Mouse (Mus musculus): ENCODE measurements at regions not wholly inside any gene's neighbourhood (a gene's known extent, or its start where the extent isn't known, plus 50 kb on each side); places are given as distances from the start of the nearest gene placed in this dataset.

GRCm38 (mm10) chr10:54858075-54858474 is 781.7 kb upstream of the Man1a start:
- DNase-seq (ENCODE audit: low spot score) = no peak

GRCm38 (mm10) chr10:54841591-54841990 is 765.2 kb upstream of the Man1a start:
- ATAC-seq (no peak), DNase-seq (ENCODE audit: low spot score) (no peak)
- no peak overlapping the region for H3K9ac ChIP-seq (ENCODE audit: low read length)
- H3K4me1 ChIP-seq (ENCODE audit: control insufficient read depth, insufficient read depth, low read length) = no peaks in the 10 kb centered on the region
- H3K4me3 ChIP-seq (ENCODE audit: low read depth, low read length) = no peak overlapping the region
- no peaks in the 10 kb centered on the region for H3K36me3 ChIP-seq (ENCODE audit: control insufficient read depth, insufficient read depth, low read length)
- no peak overlapping the region for H3K4me2 ChIP-seq (ENCODE audit: low read length)
- 93% methylated on average over 2 of the region's 2 CpGs for WGBS
- no peaks in the 10 kb centered on the region for H3K9me3 ChIP-seq (replicated peaks; ENCODE audit: control insufficient read depth, low read length)
- no peaks in the 10 kb centered on the region for H3K27me3 ChIP-seq (replicated peaks; ENCODE audit: control insufficient read depth, insufficient read depth, low read length)
- no peak overlapping the region for H3K27ac ChIP-seq (ENCODE audit: low read depth, low read length)

More at GRCm38 (mm10) chr10:54858075-54858474, 781.7 kb upstream of the Man1a start:
- no peak overlapping the region for H3K4me3 ChIP-seq (ENCODE audit: low read depth, low read length)
- no peak overlapping the region for H3K4me2 ChIP-seq (ENCODE audit: low read length)
- no peak for ATAC-seq
- H3K9me3 ChIP-seq (replicated peaks; ENCODE audit: control insufficient read depth, low read length) = no peaks in the 10 kb centered on the region
- no peaks in the 10 kb centered on the region for H3K4me1 ChIP-seq (ENCODE audit: control insufficient read depth, insufficient read depth, low read length)
- no peaks in the 10 kb centered on the region for H3K36me3 ChIP-seq (ENCODE audit: control insufficient read depth, insufficient read depth, low read length)
- H3K27me3 ChIP-seq (replicated peaks; ENCODE audit: control insufficient read depth, insufficient read depth, low read length) = no peaks in the 10 kb centered on the region
- H3K9ac ChIP-seq (ENCODE audit: low read length) = no peak overlapping the region
- H3K27ac ChIP-seq (ENCODE audit: low read depth, low read length) = no peak overlapping the region

- Histone ChIP-seq H3K4me2 (ENCODE audit: low read length) (no peak overlapping the region), H3K4me3 (ENCODE audit: low read depth, low read length) (no peak overlapping the region), H3K27me3 (replicated peaks; ENCODE audit: control insufficient read depth, insufficient read depth, low read length) (no peaks in the 10 kb centered on the region), H3K4me1 (ENCODE audit: control insufficient read depth, insufficient read depth, low read length) (no peaks in the 10 kb centered on the region), H3K36me3 (ENCODE audit: control insufficient read depth, insufficient read depth, low read length) (no peaks in the 10 kb centered on the region), H3K9ac (ENCODE audit: low read length) (no peak overlapping the region), H3K9me3 (replicated peaks; ENCODE audit: control insufficient read depth, low read length) (no peaks in the 10 kb centered on the region), H3K27ac (ENCODE audit: low read depth, low read length) (no peak overlapping the region)
- no peak for DNase-seq (ENCODE audit: low spot score)
- ATAC-seq = no peak
These were observed 762.6 kb upstream of the Man1a start for GRCm38 (mm10) chr10:54839008-54839407.

- H3K4me1 ChIP-seq (ENCODE audit: control insufficient read depth, insufficient read depth, low read length) = no peaks in the 10 kb centered on the region
- no peak overlapping the region for H3K4me3 ChIP-seq (ENCODE audit: low read depth, low read length)
- H3K36me3 ChIP-seq (ENCODE audit: control insufficient read depth, insufficient read depth, low read length) = no peaks in the 10 kb centered on the region
- H3K9me3 ChIP-seq (replicated peaks; ENCODE audit: control insufficient read depth, low read length) = no peaks in the 10 kb centered on the region
- H3K4me2 ChIP-seq (ENCODE audit: low read length) = no peak overlapping the region
- no peak overlapping the region for H3K27ac ChIP-seq (ENCODE audit: low read depth, low read length)
- no peak for ATAC-seq
- no peaks in the 10 kb centered on the region for H3K27me3 ChIP-seq (replicated peaks; ENCODE audit: control insufficient read depth, insufficient read depth, low read length)
- DNase-seq (ENCODE audit: low spot score) = no peak
- H3K9ac ChIP-seq (ENCODE audit: low read length) = no peak overlapping the region
- WGBS = 95% methylated on average over 2 of the region's 2 CpGs
These were observed 738.3 kb upstream of the Man1a start for GRCm38 (mm10) chr10:54814604-54815122.

- no peaks in the 10 kb centered on the region for H3K4me1 ChIP-seq (ENCODE audit: control insufficient read depth, insufficient read depth, low read length)
- no peaks in the 10 kb centered on the region for H3K36me3 ChIP-seq (ENCODE audit: control insufficient read depth, insufficient read depth, low read length)
- no peaks in the 10 kb centered on the region for H3K9me3 ChIP-seq (replicated peaks; ENCODE audit: control insufficient read depth, low read length)
- H3K27ac ChIP-seq (ENCODE audit: low read depth, low read length) = no peak overlapping the region
- no peak overlapping the region for H3K4me2 ChIP-seq (ENCODE audit: low read length)
- no peaks in the 10 kb centered on the region for H3K27me3 ChIP-seq (replicated peaks; ENCODE audit: control insufficient read depth, insufficient read depth, low read length)
- 83% methylated on average over 9 of the region's 9 CpGs for WGBS
- DNase-seq (ENCODE audit: low spot score) (peak; percentile 9), ATAC-seq (no peak)
- H3K9ac ChIP-seq (ENCODE audit: low read length) = no peak overlapping the region
- H3K4me3 ChIP-seq (ENCODE audit: low read depth, low read length) = no peak overlapping the region
These were observed 723.2 kb upstream of the Man1a start for GRCm38 (mm10) chr10:54799478-54800196.

- DNase-seq (ENCODE audit: low spot score) (no peak), ATAC-seq (no peak)
- Histone ChIP-seq H3K27ac (ENCODE audit: low read depth, low read length) (no peak overlapping the region), H3K4me1 (ENCODE audit: control insufficient read depth, insufficient read depth, low read length) (no peaks in the 10 kb centered on the region), H3K27me3 (replicated peaks; ENCODE audit: control insufficient read depth, insufficient read depth, low read length) (no peaks in the 10 kb centered on the region), H3K9ac (ENCODE audit: low read length) (no peak overlapping the region), H3K36me3 (ENCODE audit: control insufficient read depth, insufficient read depth, low read length) (no peaks in the 10 kb centered on the region), H3K4me3 (ENCODE audit: low read depth, low read length) (no peak overlapping the region), H3K4me2 (ENCODE audit: low read length) (no peak overlapping the region), H3K9me3 (replicated peaks; ENCODE audit: control insufficient read depth, low read length) (no peaks in the 10 kb centered on the region)
- WGBS = 83% methylated on average over 2 of the region's 2 CpGs
These were observed 720.9 kb upstream of the Man1a start for GRCm38 (mm10) chr10:54797306-54797705.

GRCm38 (mm10) chr10:54761084-54761483 is 684.7 kb upstream of the Man1a start:
- DNase-seq (ENCODE audit: low spot score) (no peak), ATAC-seq (no peak)
- Histone ChIP-seq H3K36me3 (ENCODE audit: control insufficient read depth, insufficient read depth, low read length) (no peaks in the 10 kb centered on the region), H3K4me1 (ENCODE audit: control insufficient read depth, insufficient read depth, low read length) (no peaks in the 10 kb centered on the region), H3K4me3 (ENCODE audit: low read depth, low read length) (no peak overlapping the region), H3K9ac (ENCODE audit: low read length) (no peak overlapping the region), H3K4me2 (ENCODE audit: low read length) (no peak overlapping the region), H3K27me3 (replicated peaks; ENCODE audit: control insufficient read depth, insufficient read depth, low read length) (no peaks in the 10 kb centered on the region), H3K9me3 (replicated peaks; ENCODE audit: control insufficient read depth, low read length) (no peaks in the 10 kb centered on the region), H3K27ac (ENCODE audit: low read depth, low read length) (no peak overlapping the region)
- 93% methylated on average over 2 of the region's 2 CpGs for WGBS

- Histone ChIP-seq H3K4me1 (ENCODE audit: control insufficient read depth, insufficient read depth, low read length) (no peaks in the 10 kb centered on the region), H3K27ac (ENCODE audit: low read depth, low read length) (no peak overlapping the region), H3K27me3 (replicated peaks; ENCODE audit: control insufficient read depth, insufficient read depth, low read length) (no peaks in the 10 kb centered on the region), H3K9me3 (replicated peaks; ENCODE audit: control insufficient read depth, low read length) (no peaks in the 10 kb centered on the region), H3K9ac (ENCODE audit: low read length) (no peak overlapping the region), H3K4me3 (ENCODE audit: low read depth, low read length) (no peak overlapping the region), H3K4me2 (ENCODE audit: low read length) (no peak overlapping the region), H3K36me3 (ENCODE audit: control insufficient read depth, insufficient read depth, low read length) (no peaks in the 10 kb centered on the region)
- DNase-seq (ENCODE audit: low spot score) (peak; percentile 22), ATAC-seq (no peak)
- WGBS = 68% methylated on average over 2 of the region's 2 CpGs
These were observed 672.8 kb upstream of the Man1a start for GRCm38 (mm10) chr10:54749239-54749638.

- DNase-seq (ENCODE audit: low spot score) (no peak), ATAC-seq (no peak)
- no peak overlapping the region for H3K9ac ChIP-seq (ENCODE audit: low read length)
- H3K27me3 ChIP-seq (replicated peaks; ENCODE audit: control insufficient read depth, insufficient read depth, low read length) = no peaks in the 10 kb centered on the region
- no peaks in the 10 kb centered on the region for H3K4me1 ChIP-seq (ENCODE audit: control insufficient read depth, insufficient read depth, low read length)
- no peaks in the 10 kb centered on the region for H3K36me3 ChIP-seq (ENCODE audit: control insufficient read depth, insufficient read depth, low read length)
- no peaks in the 10 kb centered on the region for H3K9me3 ChIP-seq (replicated peaks; ENCODE audit: control insufficient read depth, low read length)
- H3K4me3 ChIP-seq (ENCODE audit: low read depth, low read length) = no peak overlapping the region
- no peak overlapping the region for H3K27ac ChIP-seq (ENCODE audit: low read depth, low read length)
- no peak overlapping the region for H3K4me2 ChIP-seq (ENCODE audit: low read length)
These were observed 660.7 kb upstream of the Man1a start for GRCm38 (mm10) chr10:54737108-54737507.

Measured in forebrain, embryonic 14.5 days (tissue).